Mouse (Mus musculus) thymus, postnatal 4 days (tissue): ENCODE results near the gene Gm20388.

Experiments
- DNase-seq: peaks from one replicate; pipeline ENCODE4 v3.0.0; 2021

Gene Gm20388

DNA sequence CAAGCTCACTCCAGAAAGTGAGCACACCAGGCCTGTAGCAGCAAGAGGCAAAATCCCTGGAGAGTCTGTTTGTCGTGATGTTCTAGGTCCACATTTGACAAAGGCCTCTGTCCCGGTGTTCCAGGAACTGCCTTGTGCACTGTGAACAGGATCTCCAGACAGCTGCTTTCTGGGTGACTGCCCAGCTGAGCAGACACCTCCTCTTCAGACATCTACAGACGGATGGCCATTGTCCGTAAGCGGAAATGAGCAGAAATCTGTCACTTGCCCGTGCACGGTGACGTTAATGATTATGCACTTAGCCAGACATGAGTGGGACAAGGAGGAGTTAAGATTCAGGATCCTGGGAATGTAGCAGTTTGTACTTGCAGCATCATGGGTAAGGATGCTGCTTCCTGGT lies 2443.5 kb downstream of the Gm20388 start:
- DNase-seq: no peak

DNA sequence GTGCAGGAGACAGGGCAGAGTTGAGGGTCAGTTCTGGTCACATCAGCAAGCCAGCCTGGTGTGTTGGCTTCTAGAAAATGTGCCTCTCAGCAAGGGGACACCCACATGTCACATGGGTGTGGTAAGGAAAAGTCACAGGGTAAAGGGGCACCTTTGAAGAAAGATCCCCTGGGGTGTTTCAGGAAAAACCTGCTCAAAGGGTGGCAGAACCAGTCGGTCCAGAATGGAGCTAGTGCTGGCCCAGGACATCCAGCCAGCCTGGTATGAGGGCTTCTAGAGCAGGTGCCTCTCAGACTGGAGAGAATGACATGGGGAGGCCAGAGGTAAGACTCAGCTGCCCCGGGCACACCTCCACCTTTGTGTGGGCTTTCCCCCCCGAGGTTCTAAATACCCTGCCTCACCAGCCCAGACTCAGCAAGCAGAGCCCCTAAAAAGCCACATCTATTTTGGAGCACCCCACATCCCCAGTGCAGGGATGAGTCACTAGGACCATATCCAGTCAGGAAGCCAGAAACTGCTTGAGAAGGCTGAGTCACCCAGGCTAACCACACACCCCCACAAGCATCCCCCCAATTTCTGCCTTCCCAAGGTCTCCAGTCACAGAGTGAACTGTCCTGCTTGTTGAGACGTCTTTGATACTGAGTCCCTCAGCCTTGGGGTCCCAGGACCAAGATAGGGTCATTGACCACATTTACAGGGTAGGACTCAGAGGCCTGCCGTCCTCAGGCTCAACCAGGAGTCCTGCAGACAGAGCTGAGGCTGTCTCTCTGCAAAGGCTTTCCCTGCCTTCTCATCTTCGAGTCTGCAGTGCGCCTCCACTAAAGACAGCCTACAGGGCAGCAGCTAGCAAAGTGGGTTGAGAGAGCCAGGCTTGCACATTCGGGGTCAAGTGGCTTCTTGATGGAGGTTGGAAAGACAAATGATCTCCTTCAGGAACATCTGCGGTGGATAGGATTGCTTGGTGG lies 2445.3 kb downstream of the Gm20388 start:
- DNase-seq: no peak

DNA sequence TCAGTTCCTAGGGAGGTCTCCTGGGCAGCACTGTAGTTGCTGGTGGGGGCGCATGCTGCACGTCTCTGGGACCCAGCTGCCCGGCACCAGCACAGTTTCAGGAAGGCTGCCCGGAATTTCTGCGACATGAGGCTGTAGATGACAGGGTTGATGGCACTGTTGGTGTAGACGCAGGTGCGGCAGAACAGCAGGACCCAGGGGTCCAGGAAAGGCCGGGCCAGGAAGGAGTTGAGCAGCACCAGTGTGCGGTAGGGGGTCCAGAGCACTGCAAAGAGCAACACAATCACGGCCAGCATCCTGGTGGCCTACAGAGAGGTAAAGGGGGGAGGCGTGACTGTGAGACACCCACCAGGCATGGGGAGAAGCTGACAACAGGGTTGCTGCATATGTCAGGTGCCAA lies 2446.6 kb downstream of the Gm20388 start:
- no peak for DNase-seq

DNA sequence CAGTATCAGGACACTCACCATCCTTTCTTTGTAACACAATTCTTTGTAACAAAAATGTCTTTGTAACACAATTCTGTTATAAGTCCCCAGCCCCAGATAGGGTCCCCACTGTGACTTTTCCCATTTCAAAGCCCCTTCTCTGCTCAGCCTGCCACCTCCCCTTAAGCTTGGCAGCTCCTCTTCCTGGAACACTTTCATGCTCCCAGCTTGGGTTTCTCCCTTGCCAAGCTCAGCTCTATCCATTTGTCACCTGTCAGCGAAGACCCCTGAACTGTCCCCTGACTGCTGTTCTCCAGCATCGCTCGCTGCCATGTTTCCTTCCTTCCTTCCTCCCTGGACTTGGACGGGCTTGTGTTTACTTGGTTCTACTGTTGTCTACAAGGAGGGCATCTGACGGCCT lies 2447.0 kb downstream of the Gm20388 start:
- no peak for DNase-seq

DNA sequence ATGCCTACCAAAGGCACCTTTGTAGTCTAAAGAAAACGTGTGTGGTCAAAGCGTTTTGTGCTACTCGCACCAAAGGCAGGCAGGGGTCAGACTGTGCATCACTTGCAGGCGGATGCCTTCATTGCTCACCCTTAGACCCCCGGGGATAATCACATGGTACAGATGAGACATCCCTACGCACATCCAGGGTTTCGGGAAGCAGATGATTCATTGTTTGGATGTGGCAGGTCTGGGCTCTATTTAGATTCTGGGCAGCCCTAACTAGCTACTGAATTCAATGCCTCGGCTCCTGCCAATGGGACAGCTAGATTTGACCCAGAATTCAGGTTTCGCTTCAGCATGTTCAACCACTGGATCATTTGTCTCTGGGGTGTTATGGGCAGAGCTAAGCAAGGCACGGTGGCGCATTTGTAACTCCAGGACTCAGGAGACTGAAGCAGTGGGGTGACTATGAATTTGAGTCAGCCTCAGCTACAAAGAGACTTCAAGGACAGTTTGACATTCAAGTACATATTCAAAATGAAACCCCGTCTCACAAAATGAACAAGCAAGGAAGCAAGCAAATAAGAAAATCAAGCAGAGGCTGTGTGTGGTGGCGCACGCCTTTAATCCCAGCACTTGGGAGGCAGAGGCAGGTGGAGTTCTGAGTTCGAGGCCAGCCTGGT lies 2448.6 kb downstream of the Gm20388 start:
- DNase-seq: no peak

DNA sequence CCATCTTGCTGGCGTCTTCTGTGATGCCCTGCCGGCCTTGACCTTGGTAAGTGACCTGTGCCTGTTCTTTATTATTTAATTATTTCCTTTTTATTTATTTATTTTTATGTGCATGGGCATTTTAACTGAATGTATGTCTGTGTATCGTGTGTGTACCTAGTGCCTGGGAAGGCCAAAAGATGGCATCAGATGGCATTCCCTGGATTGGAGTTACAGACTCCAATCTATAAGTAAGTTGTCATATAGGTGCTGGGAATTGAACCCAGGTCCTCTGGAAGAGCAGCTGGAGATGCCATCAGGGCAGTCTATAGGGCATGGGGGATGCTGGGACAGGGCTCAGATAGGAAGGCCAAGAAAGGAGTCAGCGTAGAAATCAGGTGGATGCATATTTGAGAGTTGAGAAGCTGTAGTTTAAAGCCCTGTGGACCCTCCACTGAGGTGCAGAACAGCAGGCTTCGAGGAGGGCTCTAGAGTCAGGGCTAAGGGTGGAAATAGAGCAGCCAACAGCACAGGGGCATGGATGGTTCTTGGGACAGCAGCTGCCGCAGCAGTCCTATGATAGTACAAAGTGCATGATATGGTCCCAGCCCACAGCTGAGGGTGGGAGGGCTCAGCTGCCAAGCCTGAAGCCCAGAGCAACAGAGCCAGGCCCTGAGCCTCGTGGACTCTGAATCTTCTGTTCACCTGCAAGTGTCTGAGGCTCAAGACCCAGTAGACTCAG lies 2450.2 kb downstream of the Gm20388 start, which contains the start of gene Trhr2:
Gene Trhr2 (minus strand): TSS at position 51 of the 721 bp plus-strand sequence.
- DNase-seq: no peak

DNA sequence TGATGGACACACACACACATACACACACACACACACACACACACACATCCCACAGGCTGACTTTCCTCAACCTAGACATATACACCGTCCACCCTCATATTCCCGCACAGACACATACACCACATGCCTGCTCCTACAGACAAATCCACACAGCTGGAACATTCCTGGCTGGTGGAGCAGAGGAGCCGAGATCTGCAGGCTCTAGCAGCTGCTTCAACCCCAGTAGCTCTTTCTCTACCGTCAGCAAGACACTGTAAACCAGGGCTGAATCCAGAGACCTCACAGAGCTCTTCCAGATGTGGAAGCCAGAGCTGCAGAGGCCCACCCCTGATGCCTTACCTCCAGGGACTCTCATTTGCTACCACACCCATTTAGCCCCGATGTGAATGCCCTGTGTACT lies 2451.6 kb downstream of the Gm20388 start:
- no peak for DNase-seq

GRCm38 (mm10) chr8:122362967-122363366 lies 2452.3 kb downstream of the Gm20388 start:
- no peak for DNase-seq

DNA sequence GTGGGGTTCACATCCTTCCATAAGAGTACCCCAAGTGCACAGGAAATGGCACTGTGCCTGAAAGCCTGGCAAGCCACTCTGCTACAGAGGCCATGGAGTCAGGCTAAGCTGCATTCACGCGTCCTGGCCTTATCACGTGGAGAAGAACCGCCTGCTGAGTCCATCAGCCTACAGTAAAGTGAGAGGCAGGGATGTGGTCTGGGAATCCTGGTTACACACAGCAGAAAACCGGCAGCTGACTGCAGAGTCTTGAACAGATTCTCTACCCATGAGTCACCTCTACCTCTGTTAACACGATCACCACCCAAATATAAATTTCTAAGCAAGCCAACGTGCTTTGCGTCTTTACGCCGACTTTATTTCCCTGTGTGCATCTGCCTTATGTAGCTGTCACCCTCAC lies 2457.9 kb downstream of the Gm20388 start:
- no peak for DNase-seq

GRCm38 (mm10) chr8:122369665-122370064 lies 2459.0 kb downstream of the Gm20388 start:
- peak; percentile 76 for DNase-seq

DNA sequence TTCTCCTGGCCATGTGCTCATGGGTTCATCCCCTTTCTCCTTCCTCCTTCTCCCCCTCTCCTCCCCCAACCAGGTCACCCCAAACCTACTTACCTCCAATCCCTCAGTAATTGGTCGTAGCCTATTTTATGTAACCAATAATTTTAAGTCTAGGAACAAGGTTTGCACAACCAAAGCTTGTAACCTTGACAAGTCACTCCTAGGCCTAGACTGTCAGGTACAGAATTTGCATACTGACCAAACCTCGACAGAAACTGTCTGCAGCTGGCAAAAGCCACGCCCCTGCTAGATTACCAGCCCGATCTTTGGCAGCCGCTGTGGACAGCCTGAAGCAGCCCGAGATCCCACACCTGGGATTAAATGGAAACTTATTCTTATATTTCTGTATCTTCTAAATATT lies 2461.1 kb downstream of the Gm20388 start:
- no peak for DNase-seq

GRCm38 (mm10) chr8:122375320-122375719 lies 2464.7 kb downstream of the Gm20388 start:
- DNase-seq: no peak

GRCm38 (mm10) chr8:122375751-122376364 lies 2465.2 kb downstream of the Gm20388 start:
- no peak for DNase-seq

GRCm38 (mm10) chr8:122376365-122377231 lies 2466.0 kb downstream of the Gm20388 start, which contains the start of gene Zc3h18:
Gene Zc3h18, plus strand, starts transcription at chr8:122376609.
- peak; percentile 100 for DNase-seq

DNA sequence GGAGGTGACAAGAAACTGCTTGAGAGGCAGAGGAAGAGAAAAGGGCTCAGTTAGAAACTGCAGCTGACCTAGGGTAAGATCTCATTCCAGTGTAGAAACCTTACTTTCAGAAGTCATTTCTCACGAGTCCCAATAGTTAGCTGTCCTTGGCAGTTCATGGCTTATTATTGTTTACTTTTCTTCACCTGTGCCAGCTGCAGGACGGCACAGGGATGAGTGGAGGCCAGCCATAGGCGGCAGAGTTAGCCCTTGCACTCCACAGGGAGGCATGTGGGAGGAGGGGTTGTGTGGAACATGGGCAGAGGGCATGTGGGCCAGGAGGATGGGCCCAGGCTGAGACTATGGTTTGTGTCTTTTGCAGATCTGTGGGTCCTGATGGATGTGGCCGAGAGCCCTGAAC lies 2472.4 kb downstream of the Gm20388 start:
- no peak for DNase-seq

DNA sequence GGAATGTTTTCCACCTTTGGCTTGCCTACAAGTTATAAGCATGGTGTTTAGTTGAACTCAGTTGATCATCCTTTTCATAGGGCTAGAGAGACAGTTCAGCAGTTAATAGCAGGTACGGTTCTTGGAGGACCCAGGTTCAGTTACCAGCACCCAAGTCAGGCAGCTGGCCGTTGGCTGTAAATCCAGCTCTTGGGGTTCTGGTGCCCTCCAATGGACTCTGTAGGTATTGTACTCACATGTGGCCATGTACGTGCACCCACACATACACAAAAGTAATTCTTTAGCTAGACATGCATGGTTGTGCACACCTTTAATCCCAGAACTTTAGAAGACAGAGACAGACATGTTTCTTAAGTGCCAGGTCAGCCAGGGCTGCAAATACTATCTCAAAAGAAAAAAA lies 2478.7 kb downstream of the Gm20388 start:
- DNase-seq: no peak

GRCm38 (mm10) chr8:122390758-122391157 lies 2480.1 kb downstream of the Gm20388 start:
- no peak for DNase-seq

DNA sequence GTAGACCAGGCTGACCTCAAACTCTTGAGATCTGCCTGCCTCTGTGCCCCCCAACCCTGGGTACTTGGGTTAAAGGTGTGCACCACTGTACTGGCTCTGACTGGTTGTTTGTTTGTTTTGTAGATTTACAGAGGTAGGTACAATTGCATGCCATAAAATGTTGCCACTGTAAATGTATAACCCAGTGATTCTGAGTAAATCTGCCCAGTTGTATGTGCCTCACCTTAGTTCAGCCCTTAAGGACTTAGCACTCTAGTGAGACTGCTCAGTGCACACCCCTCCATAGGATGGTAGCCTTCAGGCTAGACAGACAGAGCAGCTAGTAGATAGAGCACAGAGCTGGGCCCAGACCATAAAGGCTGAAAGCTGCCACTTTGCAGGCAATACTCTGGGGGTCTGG lies 2483.1 kb downstream of the Gm20388 start:
- no peak for DNase-seq

GRCm38 (mm10) chr8:122395291-122395690 lies 2484.7 kb downstream of the Gm20388 start:
- DNase-seq: no peak

DNA sequence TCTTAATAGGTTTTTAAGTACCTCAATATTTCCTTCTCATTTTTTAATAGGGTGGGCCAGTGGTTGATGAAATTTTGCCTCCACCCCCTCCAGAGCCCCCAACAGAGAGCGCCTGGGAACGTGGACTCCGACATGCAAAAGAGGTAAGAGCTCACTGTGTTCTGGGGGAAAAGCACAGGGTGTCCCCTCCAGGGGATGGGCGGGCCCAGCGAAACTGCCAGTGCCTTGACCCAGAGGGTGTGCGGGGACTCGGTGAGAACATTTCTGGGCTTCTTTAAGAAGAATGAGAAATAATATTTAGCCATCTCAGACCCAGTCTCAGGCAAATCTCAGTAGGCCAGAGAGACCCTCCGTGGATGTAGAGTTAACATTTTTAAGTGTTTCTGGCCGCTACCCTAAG lies 2487.5 kb downstream of the Gm20388 start:
- no peak for DNase-seq

DNA sequence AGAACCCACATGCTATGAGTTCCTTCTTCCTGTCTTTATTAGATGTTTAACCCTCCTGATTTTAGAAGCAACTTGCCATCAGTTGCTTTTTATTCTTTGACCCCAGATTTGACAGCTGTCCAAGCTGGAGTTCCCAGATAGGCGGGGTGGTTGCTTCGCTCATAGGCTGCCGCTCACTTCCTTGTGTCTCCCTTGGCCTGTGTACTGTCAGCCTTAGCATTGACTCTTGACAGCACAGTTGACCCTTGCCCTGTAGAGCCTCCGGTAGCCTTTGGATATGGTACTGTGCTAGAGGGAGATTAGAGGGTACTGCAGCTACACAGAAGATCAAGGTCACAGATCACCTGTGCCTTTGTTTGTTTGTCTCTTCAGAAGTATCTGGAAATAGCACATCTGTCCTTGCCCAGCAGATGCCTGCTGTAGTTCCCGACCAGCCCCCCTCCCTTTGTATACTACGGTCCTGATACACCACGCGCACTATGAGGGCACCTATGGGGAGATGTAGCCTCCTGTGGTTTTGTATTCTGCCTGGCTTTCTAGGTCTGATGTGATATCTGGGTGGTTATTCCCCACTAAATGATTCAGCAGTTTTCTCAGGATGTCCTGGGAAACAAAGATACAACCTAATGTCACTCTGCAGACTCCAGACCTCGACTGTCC lies 2494.6 kb downstream of the Gm20388 start:
- no peak for DNase-seq
